Mouse (Mus musculus): ENCODE data around the gene Opn3. TPM values are rescaled to one million over a fixed set of nuclear protein-coding genes. Genes with fewer than 3 reads are reported as not detected.

The Opn3 gene
- total and polyA plus RNA-seq, 3 experiments: 0.89 to 2.9 (median 1.6) TPM

DNA sequence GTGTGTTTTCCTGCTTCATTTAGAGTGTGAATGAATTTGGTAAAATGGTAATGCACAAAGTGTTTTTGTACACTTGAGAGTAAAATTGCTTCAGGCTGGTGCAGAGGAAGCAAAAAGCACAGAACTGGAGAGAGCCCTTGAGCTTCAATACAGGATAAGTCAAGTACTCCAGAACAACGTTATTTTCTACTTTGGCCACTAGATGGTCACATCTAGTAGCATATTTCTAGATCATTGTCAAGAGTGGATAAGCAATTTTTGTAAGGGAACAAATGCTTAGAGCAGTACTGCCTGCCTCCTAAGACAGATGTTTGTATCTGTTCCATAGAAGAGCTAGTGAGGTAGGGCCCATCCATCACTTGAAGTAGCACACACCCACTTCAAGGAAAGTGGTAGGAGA, 20.9 kb downstream of the Opn3 start:
- Histone ChIP-seq H3K9ac (ENCODE audit: insufficient read depth, low read depth) (no peak overlapping the region), H3K36me3 (replicated peaks in 1 of 2; ENCODE audit: control insufficient read depth in 1 of 2, insufficient read depth in 1 of 2, low read length in 1 of 2) (no peaks in the 10 kb centered on the region)
- DNase-seq (ENCODE audit: extremely low read depth): peak; percentile 47

DNA sequence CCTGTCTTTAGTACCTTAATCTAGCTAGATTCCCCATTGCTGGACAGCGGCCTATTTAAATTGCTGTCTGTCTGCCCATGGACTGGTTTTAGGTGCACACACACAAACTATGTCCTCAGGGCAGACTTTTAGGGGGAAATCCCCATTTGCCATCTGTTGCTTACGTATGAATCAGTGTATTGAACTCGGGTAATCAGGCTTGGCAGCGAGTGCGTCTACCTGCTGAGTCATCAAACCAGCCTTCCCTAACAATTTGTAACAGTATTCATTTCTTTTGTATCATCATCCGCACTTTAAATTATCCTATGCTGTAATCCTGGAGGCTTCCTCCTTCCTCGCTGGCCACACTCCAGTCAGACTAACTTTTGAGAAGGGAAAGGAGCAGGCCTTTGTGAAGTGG, 22.5 kb downstream of the Opn3 start:
- Histone ChIP-seq H3K27ac (ENCODE audit: insufficient read depth, low read depth) (no peak overlapping the region), H3K4me2 (ENCODE audit: insufficient read depth, low read depth, poor library complexity, severe bottlenecking) (peak overlapping the region; percentile 32; the same call in 1 of the 2 replicates), H3K27me3 (replicated peaks) (no peaks in the 10 kb centered on the region), H3K79me2 (replicated peaks; ENCODE audit: control insufficient read depth, extremely low read depth, insufficient read depth, poor library complexity, severe bottlenecking) (no peaks in the 10 kb centered on the region), H3K9ac (ENCODE audit: insufficient read depth, low read depth) (no peak overlapping the region), H3K4me1 (ENCODE audit: control insufficient read depth in 1 of 2, insufficient read depth in 2 of 2) (peaks cover 0 to 47% of the 10 kb centered on the region in 2 experiments; a peak in 3 of 4 replicates), H3K4me3 (replicated peaks in 1 of 3; ENCODE audit: low read depth in 2 of 3, low read length in 2 of 3, poor library complexity in 1 of 3) (peak overlapping the region in 1 of 3 experiments; percentile 12), H3K9me3 (replicated peaks; ENCODE audit: low read length) (no peaks in the 10 kb centered on the region), H3K36me3 (replicated peaks in 1 of 2; ENCODE audit: control insufficient read depth in 1 of 2, insufficient read depth in 1 of 2, low read length in 1 of 2) (no peaks in the 10 kb centered on the region)
- TF ChIP-seq MAFK (IDR thresholded peaks at IDR 0.05; ENCODE audit: insufficient replicate concordance, low read length) (peak; percentile 91), ELF1 (IDR thresholded peaks at IDR 0.05; ENCODE audit: low read depth, low read length) (no peak), ZC3H11A (IDR thresholded peaks at IDR 0.05; ENCODE audit: low read depth, low read length) (no peak), ETS1 (conservative IDR thresholded peaks at IDR 0.05; ENCODE audit: low read depth, low read length) (0 out of 2 replicates have a peak, but pooled peaks have one; percentile 21), JUN (IDR thresholded peaks at IDR 0.05; ENCODE audit: insufficient read depth, low read depth, low read length) (no peak), ZMIZ1 (IDR thresholded peaks at IDR 0.05; ENCODE audit: low read depth, low read length) (no peak), SIN3A (IDR thresholded peaks at IDR 0.05; ENCODE audit: low read length) (no peak), MAZ (IDR thresholded peaks at IDR 0.05; ENCODE audit: low read depth, low read length) (no peak), USF2 (conservative IDR thresholded peaks at IDR 0.05; ENCODE audit: low read depth, low read length) (no peak), RAD21 (IDR thresholded peaks at IDR 0.05; ENCODE audit: low read depth, low read length) (no peak), MYC (IDR thresholded peaks at IDR 0.05; ENCODE audit: low read depth, low read length) (no peak), BHLHE40 (IDR thresholded peaks at IDR 0.05; ENCODE audit: low read depth, low read length) (no peak)
- in situ Hi-C loops (cut with MboI; ENCODE audit: low pct_ligation_motif_present, low pct_unique_long_range_greater_than_20kb, low sequenced_read_pairs) (loop anchor here (10.0 kb wide), 1 partner anchor 195 kb away; no protein-coding TSS in a partner anchor), dilution Hi-C loops (cut with MboI; ENCODE audit: extremely low pct_ligation_motif_present, extremely low pct_unique_long_range_greater_than_20kb, low sequenced_read_pairs) (no loop called here)
- peak; percentile 66 for DNase-seq (ENCODE audit: extremely low read depth)

More for the DNA sequence above, 20.9 kb downstream of the Opn3 start:
- in situ Hi-C loops (cut with MboI; ENCODE audit: low pct_ligation_motif_present, low pct_unique_long_range_greater_than_20kb, low sequenced_read_pairs): loop anchor here (10.0 kb wide), 1 partner anchor 193 kb away; no protein-coding TSS in a partner anchor
- no peak overlapping the region for H3K27ac ChIP-seq (ENCODE audit: insufficient read depth, low read depth)
- H3K9me3 ChIP-seq (replicated peaks; ENCODE audit: low read length): no peaks in the 10 kb centered on the region
- peaks cover 0 to 47% of the 10 kb centered on the region in 2 experiments; a peak in 3 of 4 replicates for H3K4me1 ChIP-seq (ENCODE audit: control insufficient read depth in 1 of 2, insufficient read depth in 2 of 2)
- H3K4me3 ChIP-seq (replicated peaks in 1 of 3; ENCODE audit: low read depth in 2 of 3, low read length in 2 of 3, poor library complexity in 1 of 3): no peak overlapping the region
- no peak overlapping the region for H3K4me2 ChIP-seq (ENCODE audit: insufficient read depth, low read depth, poor library complexity, severe bottlenecking)
- peak; percentile 57 for TF ChIP-seq RAD21 (IDR thresholded peaks at IDR 0.05; ENCODE audit: low read depth, low read length)
- TF ChIP-seq NELFE (IDR thresholded peaks at IDR 0.05; ENCODE audit: low read depth, low read length): no peak
- TF ChIP-seq SMC3 (IDR thresholded peaks at IDR 0.05; ENCODE audit: low read depth, low read length): peak; percentile 37
- no peak for TF ChIP-seq E2F4 (IDR thresholded peaks at IDR 0.05; ENCODE audit: insufficient replicate concordance, low read depth, low read length)
- TF ChIP-seq CTCF (conservative IDR thresholded peaks at IDR 0.05 in 1 of 2, IDR thresholded peaks at IDR 0.05 in 1 of 2; ENCODE audit: low read depth in 2 of 2, low read length in 2 of 2): peak; percentile 38 to 63; a peak in 3 of 4 replicates
- no peak for TF ChIP-seq PAX5 (IDR thresholded peaks at IDR 0.05; ENCODE audit: low read length)
- TF ChIP-seq GABPA (IDR thresholded peaks at IDR 0.05; ENCODE audit: insufficient replicate concordance, low read depth, low read length): no peak
- no peaks in the 10 kb centered on the region for H3K79me2 ChIP-seq (replicated peaks; ENCODE audit: control insufficient read depth, extremely low read depth, insufficient read depth, poor library complexity, severe bottlenecking)
- H3K27me3 ChIP-seq (replicated peaks): no peaks in the 10 kb centered on the region
- dilution Hi-C loops (cut with MboI; ENCODE audit: extremely low pct_ligation_motif_present, extremely low pct_unique_long_range_greater_than_20kb, low sequenced_read_pairs): no loop called here

All from CH12.LX (cell line).